Mouse (Mus musculus) heart, adult 2 months (tissue): ENCODE data around the gene Slit3.

Source experiments
- CTCF ChIP-seq: fragments of 200-600 bp; IDR thresholded peaks from 2 replicates; pipeline ENCODE4 v1.8.1; 2022; ENCODE audit warnings: antibody characterized with exemption, mild to moderate bottlenecking, moderate library complexity
- EP300 ChIP-seq: fragments of 200-500 bp; IDR thresholded peaks from 2 replicates; pipeline ENCODE4 v1.6.1; 2011; ENCODE audit warnings: low read depth, low read length, control low read depth; ENCODE audit not compliant: insufficient read depth
- POLR2A ChIP-seq: fragments of 200-500 bp; IDR thresholded peaks from 2 replicates; pipeline ENCODE4 v1.6.1; 2011; ENCODE audit warnings: mild to moderate bottlenecking, low read depth, low read length, control low read depth; ENCODE audit not compliant: insufficient read depth

- TF ChIP-seq CTCF (peak; percentile 79), POLR2A (no peak), EP300 (no peak)
These were observed 572.1 kb downstream of the Slit3 start for GRCm38 (mm10) chr11:35693136-35693535.
